Mouse (Mus musculus): ENCODE measurements around the gene Lrrc29.

The Lrrc29 gene

DNA sequence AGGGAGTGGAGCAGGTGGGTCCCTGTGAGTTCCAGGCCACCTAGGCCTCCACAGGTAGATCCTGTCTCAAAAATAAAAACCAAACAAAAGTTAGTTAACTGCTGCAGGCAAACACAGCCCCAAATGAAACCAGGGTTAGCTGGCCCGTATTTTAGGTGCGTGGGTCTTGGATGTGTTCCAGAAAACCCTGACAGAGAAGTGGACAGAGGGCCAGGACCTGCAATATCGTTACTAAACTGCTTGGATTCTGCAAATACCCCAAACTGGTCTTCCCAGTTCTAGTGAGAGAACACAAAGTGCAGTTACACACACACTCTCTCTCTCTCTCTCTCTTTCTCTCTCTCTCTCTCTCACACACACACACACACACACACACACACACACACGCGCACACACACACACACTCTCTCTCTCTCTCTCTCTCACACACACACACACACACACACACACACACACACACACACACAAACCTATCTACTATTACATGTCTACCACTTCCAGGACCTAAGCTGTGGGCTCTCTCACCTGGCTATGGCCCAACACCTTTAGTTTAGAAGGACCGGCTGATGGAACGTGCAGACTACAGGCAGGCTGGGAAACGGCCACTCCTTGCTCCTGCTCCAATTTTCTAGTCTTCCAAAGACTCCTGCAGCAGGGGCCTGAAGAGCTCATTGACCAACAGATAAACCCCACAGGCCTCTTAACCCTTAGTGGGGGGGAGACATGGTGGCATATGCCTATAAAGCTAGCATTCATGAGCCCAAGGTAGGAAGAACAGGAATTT, 17.9 kb upstream of the Lrrc29 start:
- no peak for DNase-seq (ENCODE audit: low spot score)

DNA sequence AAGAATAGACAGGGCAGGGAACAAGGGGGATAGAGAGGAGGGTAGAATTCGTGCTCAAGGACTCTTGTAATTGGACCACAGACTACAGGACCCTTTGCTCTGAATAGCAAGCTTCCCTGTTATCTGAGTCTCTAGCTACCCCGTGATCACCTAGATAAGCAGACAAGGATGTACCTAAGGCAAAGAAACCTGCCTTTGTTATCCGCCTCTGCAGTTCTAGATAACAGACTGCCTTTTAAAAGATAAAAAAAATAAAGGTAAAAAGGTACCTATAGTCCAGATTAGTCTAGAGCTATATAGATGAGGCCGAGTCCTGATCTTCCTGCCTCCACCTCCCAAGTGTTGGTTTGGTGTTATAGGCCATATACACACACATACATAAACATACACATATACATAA, 16.7 kb upstream of the Lrrc29 start:
- DNase-seq (ENCODE audit: low spot score) = no peak

DNA sequence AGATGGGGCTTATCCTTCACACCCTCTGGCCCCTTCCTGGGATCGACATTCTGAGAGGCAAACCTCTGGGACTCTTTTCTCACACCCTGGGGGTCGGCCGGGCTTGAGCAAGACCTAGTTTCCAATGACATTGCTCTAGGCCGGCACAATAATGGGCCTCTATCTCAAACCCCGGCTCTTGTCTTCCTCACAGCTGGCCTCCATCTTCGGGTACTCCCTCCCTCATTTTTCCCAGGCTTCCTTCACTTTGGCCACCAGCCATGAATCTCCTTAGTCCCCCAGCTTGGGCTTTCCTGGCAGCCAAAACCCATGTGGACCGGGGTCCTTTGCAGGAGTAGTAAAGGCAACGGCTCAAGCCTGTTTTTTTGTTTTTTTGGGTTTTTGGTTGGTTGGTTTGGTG, 15.3 kb upstream of the Lrrc29 start:
- no peak for DNase-seq (ENCODE audit: low spot score)

DNA sequence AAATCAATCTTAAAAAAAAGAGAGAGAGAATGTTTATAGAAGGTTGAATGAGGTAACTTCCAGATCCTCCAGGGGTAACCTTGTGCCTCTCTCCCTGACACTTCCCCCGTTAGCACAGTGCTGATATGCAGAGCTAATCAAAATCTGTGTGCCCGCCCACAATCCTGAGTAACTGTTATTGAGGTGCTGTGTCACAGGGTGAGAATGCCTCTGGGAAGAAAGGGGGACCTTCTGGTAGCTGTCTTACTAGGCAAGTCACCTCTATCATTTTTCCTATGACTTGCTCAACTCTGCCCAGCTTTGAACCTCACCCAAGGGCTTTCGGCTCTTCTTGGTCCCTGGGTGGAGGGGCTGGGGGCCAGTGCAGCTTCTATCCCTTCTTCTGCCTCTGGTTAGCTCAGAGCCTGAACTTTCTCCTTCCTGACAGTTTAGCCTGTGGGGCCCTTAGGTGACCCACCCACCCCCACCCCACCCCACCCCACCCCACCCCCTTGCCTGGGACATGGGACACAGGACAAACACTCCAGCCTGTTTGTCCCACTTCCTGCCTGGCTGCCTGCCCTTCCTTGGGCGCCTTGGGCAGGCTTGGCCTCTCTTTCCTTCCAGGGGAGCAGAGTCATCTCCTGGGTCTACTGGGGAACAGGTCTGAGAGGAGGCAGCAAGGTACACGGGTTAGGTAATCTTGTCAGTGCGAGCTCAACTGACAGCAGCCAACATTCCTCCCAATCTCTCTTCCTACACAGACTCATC, 14.0 kb upstream of the Lrrc29 start:
- no peak for DNase-seq (ENCODE audit: low spot score)

DNA sequence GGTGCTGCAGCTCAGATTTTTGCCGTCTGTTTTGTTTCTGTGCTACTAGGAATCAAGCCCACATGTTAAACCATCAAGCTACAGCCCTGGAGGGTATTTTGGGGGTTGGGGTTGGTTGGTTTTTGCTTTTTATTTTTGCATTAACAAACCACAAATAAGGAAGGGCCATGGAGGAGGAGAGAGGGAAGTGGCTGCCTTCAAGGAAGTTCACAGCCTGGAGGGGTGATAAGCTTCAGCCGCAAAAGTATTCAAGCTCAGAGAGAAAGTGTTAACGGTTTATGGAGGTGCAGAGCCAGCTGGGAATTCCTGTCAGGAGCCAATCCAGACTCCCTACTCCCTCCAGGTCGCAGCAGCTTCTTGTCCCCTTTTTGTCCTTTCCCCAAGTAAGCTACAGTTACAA, 12.9 kb upstream of the Lrrc29 start:
- DNase-seq (ENCODE audit: low spot score) = no peak

DNA sequence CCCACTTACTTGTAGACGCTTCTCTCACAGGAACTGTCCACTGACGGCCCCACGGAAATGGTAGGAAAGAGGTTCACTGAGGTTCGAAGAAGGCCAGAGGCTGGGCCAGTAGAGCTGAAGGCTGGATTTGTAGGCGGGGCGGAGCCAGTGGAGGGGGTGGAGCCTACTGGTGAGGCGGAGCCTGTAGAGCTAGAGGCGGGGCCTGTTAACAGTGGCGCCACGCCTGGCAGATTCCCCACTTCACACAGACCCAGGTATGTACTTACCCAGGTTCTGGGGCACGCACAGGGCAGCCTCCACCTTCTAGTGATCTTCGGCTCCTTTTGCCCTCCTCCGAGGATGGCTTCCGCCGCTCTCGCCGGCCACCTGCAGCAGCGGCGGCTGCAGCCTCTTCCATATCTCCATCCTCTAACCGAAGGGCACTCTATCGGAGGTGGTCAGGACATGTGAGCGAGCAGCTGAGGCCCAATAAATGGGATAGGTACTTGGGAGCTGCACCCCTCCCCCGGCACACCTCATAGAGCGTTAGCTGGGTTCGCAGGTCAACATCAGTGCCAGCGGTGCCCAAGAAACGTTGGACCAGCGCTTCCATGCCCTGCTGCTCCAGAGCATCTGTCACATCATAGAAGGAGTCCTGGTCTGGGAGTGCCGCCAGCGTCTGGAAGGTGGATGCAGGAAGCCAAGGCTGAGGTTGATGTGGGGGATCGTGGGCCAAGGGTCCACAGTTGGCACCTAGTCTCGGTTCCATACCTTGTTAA, 10.5 kb upstream of the Lrrc29 start:
- peak; percentile 72 for DNase-seq (ENCODE audit: low spot score)

DNA sequence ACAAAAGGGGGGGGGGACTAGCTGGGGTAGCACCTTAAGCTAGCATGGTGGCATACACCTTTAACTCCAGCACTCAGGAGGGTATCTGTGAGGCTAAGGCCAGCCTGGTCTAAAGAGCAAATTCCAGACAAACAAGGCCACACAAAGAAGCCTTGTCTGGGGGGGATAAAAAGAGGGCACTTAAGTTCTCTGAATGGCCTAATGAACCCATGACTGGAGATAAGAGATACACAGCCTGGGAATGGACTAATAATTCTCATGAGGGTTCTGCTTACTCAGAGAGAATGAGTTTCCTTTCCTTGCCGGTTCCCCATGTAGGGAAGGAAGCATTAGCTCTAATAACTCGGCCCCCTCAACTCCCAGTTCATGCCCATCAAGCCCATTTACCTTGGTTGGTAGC, 6.4 kb upstream of the Lrrc29 start:
- no peak for DNase-seq (ENCODE audit: low spot score)

DNA sequence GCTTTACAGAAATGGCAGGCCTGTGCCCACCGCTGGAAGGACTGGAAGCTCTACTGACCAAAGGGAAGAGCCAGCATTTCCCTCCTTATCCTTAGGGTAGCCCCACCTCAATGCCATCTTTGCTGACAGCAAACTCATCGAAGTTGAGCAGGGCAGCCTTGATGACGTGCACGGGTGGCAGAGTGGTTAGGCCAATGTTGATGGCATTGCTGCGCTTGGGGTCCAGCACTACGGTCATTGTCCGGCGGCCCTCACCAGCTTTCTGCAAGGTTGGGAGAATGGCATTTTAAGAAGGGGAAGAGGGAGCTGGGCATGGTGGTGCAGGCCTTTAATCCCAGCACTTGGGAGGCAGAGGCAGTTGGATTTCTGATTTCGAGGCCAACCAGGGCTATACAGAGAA, 5.9 kb upstream of the Lrrc29 start:
- no peak for DNase-seq (ENCODE audit: low spot score)

DNA sequence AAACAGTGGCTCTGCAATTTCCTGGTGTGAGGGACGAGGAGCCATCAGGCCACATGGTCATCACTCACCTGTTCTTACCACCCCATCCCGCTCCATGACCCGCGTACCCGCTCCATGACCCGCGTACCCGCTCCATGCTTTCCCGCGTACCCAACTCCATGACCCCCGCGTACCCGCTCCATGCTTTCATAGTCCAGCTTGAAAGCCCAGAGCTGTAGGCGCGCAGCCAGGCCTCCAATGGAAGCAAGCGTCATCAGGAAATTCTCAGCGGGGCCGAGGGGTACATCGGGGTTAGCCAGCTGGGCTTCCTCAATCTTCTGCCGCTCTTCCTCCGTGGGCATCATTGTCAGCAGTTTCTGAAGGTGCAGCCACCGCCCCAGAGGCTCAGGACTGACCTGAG, 5.4 kb upstream of the Lrrc29 start:
- DNase-seq (ENCODE audit: low spot score) = no peak

DNA sequence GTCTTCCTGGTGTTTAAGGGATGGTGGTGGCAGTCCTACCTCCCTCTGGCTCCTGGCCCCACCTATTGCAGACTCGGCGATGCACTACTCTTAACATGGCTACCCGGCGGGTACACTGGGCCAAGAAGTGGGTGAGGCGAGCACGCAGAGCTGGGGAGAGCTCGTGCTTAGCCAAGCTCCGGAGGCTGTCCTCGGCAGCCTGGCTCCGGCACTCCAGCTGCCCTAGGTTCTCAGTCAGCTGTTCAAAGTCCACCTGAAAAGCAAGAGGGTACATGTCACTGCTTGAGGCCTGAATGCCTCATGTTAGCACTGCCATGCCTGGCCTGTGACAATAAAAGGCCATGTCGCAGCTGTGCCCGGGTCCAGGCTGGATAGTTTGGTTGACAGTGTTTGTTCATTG, 4.2 kb upstream of the Lrrc29 start:
- DNase-seq (ENCODE audit: low spot score) = no peak

DNA sequence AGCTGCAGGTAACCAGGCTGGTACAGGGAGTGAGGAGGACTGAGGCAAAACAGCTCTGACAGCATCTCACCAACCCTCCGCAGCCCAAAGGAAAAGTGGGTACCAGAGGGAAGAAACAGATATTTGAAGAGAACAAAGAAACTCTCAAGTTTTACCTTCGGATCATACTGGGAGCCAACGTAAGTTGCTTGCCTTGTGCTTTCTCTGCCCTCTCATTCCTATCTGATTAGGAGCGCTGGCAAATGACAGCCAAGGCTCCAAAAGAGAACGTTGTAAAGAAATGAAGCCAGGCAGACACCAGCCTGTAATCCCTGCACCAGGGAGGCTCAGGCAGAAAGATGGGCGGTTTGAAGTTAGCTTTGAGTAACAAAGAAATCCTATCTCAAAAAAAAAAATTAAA, 890 bp upstream of the Lrrc29 start:
- DNase-seq (ENCODE audit: low spot score) = no peak

DNA sequence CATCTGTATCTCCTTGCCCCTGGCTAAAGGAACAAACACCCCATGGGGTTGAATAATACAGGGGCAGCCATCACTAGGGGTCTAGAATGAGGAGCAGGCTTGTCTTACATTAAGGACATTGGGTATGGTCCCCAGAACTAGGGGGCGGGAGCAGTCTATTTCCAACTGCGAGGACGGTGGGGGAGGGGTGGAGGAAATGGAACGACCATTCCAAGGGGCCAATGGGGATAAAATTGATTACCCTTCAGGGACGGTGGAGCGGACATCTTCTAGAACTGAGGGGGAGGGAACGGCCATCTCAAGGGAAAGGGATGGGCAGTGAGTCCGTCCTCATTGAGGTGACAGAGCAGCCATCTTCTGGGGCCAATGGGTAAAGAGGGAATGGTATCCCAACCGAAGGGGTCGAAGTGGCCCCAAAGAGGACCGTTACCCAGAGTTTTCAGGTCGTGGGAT, 411 bp downstream of the Lrrc29 start:
- no peak for DNase-seq (ENCODE audit: low spot score)

DNA sequence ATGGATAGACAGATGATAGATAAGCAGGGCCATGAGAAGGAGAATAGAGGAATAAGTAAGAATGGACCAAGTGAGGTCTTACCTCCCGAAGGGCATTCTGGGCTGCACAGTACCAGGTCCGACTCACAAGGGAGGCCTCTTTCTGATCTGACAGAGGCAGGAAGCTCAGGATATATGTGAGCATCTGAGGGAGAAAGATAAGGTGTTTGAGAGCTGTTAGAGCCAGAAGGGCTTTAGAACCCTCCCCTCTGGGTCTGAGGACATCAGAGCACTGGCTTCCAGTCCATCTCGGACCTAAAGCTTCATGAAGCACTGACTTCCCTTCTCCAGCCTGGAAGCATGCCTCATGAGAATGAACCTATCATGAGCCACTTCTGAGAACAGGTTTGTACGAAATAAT, 2.9 kb downstream of the Lrrc29 start:
- DNase-seq (ENCODE audit: low spot score) = no peak

DNA sequence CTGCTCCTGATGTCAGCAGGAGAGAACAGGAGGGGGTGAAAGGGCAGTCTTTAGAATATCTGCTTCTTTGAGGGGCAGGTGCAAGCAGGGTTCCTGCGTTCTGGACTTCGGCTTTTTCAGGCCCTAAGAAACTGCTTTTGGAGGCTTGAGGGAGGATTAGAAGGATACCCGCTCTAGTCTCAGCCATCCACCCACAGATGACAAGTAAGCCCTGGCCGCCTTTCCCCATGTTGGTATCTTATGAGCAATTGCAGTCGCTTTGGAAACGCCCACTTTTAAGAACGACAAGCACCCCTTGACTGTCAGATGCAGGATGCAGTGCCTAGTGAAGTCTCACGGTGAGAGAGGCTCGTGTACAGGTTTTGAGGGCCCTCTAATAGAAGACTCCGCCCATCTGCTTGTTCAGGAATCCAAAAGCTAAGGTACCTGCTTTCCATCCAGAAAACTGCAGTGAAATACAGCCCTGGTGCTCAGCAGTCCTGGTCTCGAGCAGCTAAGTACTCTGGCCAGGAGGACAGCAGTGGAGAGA, 7.4 kb downstream of the Lrrc29 start:
- DNase-seq (ENCODE audit: low spot score) = no peak

DNA sequence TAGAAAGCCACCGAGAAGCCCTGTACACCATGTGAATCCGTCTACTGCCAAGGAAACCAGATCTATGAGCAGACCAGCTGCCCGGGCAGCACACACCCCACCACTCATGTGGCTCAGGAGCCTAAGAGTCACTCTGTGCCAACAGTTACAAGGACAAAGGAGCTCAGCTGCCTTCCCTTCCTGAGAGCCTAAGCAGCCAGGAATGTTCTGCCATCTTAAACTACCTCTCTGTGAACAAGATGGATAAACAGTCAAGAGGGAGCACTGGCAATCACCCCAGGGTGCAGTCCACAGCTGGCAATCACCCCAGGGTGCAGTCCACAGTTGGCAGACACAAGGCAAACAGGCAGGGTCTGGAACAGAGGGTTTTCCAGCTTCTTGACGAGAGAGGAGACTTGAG, 8.1 kb downstream of the Lrrc29 start:
- no peak for DNase-seq (ENCODE audit: low spot score)

DNA sequence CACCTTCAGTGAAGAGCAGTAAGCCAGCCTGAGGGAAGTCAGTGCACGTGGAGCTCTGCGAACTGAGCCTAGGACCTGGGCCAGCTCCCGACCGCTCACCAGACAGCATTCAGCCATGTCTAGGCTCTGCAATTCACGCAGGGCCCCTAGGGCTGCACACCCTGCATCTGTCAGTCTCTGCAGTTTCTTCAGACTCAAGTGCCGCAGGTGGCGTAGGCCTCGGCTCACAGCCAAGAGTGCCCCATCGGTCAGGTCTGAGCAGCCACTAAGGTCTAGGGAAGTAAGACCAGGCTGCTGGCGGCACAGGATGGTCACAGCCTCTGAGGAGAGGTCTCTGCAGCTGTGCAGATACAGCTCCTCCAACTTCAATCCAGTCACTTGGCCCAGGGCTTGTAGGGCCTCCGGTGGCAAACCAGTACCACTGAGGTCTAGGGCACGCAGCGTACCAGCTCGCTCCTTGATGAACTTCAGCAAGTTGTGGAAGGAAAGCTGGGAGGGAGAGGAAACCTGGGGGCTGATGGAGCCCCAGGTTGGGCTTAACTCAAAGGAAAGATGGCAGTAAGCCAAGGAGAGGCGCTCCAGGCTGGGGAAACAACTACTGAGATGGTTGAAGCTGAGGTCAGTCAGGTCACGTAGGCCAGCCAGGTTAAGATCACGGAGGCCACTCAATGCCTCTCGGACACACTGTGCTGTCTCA, 10.9 kb downstream of the Lrrc29 start:
- DNase-seq (ENCODE audit: low spot score) = no peak

DNA sequence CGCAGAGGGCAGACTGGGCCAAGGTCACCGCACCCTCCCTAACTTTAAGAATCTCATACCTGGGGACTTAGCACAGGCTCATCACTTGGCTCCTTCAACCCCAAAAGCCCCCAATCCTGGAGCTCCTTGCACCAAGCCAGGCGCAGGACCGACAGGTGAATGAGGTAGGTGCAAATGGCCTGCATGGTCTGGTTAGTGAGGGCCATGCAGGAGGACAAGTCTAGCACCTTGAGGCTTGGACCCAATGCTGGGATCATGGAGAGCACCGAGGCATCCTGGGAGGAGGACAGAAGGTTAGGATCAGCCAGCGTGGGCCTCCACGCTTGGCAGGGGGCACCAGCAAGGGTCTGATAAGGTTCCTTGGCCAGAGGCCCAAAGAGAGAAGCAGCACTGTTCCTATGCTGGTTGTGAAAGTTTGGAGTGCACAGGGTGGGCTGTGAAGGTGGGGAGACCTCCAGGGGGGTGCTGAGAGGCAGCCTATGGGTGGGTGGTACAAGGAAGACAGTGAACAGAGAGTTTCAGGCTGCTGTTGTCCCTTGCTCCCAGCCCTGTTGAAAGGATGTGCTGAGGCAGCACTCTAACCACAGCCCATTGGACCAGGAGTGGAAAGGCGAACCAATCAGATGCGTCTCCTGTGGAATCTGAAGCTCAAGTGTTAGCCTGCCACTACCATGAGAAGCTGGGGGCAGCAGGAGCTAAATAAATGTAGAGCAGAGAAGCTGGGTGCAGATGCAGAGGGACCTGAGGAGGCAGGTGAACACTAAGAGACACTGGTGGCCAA, 12.3 kb downstream of the Lrrc29 start:
- DNase-seq (ENCODE audit: low spot score) = no peak

DNA sequence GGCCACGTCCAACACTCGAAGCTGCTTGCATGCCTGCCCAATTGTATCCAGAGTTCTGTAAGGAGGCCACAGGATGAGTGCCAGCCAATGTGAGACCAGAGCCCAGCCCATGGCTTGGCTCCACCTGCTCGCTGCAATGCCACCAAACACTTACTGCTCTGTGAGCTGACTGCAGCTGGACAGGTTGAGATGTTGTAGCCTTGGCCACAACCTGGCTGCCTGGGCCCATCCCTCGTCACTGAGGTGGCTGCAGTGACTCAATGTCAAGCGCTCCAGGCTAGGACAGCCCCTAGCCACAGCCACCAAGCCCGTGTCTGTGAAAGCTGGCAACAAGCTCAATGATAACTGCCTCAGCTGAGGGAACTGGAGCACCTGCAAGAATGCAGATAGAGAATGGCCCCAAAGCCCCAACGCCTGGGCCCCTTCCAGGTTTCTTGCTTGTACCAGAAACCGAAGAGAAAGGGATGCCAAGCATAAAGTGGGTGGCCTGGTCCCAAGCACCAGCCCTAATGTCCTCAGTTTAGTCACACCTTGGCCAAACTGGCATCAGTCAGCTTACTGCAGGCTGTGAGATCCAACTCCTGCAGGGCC, 13.1 kb downstream of the Lrrc29 start:
- no peak for DNase-seq (ENCODE audit: low spot score)

DNA sequence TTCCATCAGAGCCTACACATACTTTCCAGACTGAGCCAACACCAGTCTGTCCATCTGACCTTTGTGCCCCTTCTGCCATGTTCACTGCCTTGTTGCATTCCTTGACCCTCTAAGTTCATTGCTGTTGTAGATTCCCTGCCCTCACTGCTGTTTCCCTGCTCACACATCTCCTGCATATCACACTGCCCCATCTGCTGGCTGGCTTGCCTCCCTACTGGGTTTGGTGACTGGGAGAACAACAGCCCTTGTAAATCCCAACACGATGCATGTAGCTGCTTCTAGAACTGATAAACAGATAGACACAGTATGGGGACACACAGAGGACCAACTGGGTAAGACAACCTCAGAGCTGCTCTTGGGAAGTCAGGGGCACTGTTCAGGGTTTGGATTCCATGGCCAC, 14.4 kb downstream of the Lrrc29 start:
- no peak for DNase-seq (ENCODE audit: low spot score)

DNA sequence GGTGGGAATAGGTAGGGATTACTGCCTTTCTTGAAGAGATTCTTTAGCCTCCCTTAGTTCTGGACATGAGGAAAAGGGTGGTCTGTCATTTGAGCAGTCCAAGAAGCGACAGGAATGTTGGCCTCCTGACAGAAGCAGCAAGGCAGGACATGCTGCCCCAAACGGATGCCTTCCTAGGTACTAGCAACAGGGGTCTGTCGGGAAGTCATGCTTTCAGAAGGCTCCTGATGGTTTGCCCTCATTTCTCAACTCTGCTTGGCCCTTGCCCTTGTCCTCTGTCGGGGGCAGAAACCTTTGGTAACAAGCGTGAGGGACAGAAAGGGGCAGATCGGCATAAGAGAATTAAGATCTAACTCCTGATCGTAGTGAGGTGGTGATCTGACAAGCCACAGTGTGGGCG, 16.0 kb downstream of the Lrrc29 start:
- DNase-seq (ENCODE audit: low spot score) = no peak

Measured in testis, postnatal 14 days (tissue).